Mouse (Mus musculus): ENCODE measurements at regions not wholly inside any gene's neighbourhood (a gene's known extent, or its start where the extent isn't known, plus 50 kb on each side); places are given as distances from the start of the nearest gene placed in this dataset.

DNA sequence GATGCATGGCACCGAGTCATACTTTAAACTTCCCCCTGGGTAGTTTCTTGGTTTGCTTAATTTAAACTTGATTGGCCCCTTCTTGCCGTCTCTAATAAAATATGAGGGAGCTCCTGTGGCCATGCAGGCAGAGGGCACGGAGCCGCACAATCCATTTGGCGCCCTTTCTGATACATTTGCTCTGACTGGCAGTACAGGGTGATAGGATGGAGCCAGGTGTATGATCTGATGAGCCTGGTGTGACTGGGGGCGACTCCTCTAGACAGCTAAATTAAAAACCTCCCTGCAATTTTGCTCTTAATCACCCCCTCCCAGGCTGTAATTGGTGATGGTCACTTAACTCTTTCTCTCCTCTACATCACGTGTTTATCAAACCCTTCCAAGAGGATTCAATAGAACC lies 190.4 kb downstream of the Nr2f2 start:
- no peaks in the 10 kb centered on the region for H3K36me3 ChIP-seq (replicated peaks in 1 of 2; ENCODE audit: control insufficient read depth in 1 of 2, insufficient read depth in 1 of 2, low read length in 1 of 2)
- H3K79me2 ChIP-seq (replicated peaks; ENCODE audit: control insufficient read depth, extremely low read depth, insufficient read depth, poor library complexity, severe bottlenecking) = no peaks in the 10 kb centered on the region
- no peak overlapping the region for H3K27ac ChIP-seq (ENCODE audit: insufficient read depth, low read depth)
- H3K9ac ChIP-seq (ENCODE audit: insufficient read depth, low read depth) = no peak overlapping the region
- H3K9me3 ChIP-seq (replicated peaks; ENCODE audit: low read length) = peaks cover 49% of the 10 kb centered on the region
- in situ Hi-C loops (cut with MboI; ENCODE audit: low pct_ligation_motif_present, low pct_unique_long_range_greater_than_20kb, low sequenced_read_pairs) (no loop called here), dilution Hi-C loops (cut with MboI; ENCODE audit: extremely low pct_ligation_motif_present, extremely low pct_unique_long_range_greater_than_20kb, low sequenced_read_pairs) (no loop called here)
- H3K4me2 ChIP-seq (ENCODE audit: insufficient read depth, low read depth, poor library complexity, severe bottlenecking) = no peak overlapping the region
- no peaks in the 10 kb centered on the region for H3K4me1 ChIP-seq (ENCODE audit: control insufficient read depth in 1 of 2, insufficient read depth in 2 of 2)
- no peaks in the 10 kb centered on the region for H3K27me3 ChIP-seq (replicated peaks)
- TF ChIP-seq MYC (IDR thresholded peaks at IDR 0.05; ENCODE audit: low read depth, low read length) (no peak), USF2 (conservative IDR thresholded peaks at IDR 0.05; ENCODE audit: low read depth, low read length) (no peak), ELF1 (IDR thresholded peaks at IDR 0.05; ENCODE audit: low read depth, low read length) (no peak), SMC3 (IDR thresholded peaks at IDR 0.05; ENCODE audit: low read depth, low read length) (no peak), GABPA (IDR thresholded peaks at IDR 0.05; ENCODE audit: insufficient replicate concordance, low read depth, low read length) (no peak)
- H3K4me3 ChIP-seq (replicated peaks in 1 of 3; ENCODE audit: low read depth in 2 of 3, low read length in 2 of 3, poor library complexity in 1 of 3) = no peak overlapping the region
- no peak for DNase-seq (ENCODE audit: extremely low read depth)

DNA sequence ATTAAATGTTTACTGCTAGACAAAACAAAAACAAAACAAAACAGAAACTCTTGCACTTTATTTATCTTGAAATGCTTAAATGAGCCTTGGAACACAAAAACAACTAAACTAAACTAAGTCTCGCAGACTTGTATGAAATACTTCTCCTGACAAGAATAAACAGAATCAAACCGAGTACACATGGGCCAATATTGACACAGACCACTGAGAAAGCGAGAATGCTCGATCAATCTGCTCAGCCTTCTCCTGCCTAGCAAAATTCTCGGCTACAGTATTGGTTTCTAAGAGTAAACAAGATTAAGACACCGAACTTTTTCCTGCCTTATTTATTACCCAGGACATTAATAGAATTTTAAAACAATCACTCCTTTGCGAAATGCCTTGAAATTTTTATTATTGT lies 194.1 kb downstream of the Nr2f2 start:
- no peaks in the 10 kb centered on the region for H3K27me3 ChIP-seq (replicated peaks)
- TF ChIP-seq POLR2AphosphoS2 (IDR thresholded peaks at IDR 0.05; ENCODE audit: low read depth, low read length) (no peak), ELF1 (IDR thresholded peaks at IDR 0.05; ENCODE audit: low read depth, low read length) (no peak), MEF2A (IDR thresholded peaks at IDR 0.05; ENCODE audit: borderline replicate concordance, low read depth, low read length) (no peak), SIN3A (IDR thresholded peaks at IDR 0.05; ENCODE audit: low read length) (no peak), POLR2A (IDR thresholded peaks at IDR 0.05; ENCODE audit: low read depth, low read length) (no peak), GABPA (IDR thresholded peaks at IDR 0.05; ENCODE audit: insufficient replicate concordance, low read depth, low read length) (no peak), MAFK (IDR thresholded peaks at IDR 0.05; ENCODE audit: insufficient replicate concordance, low read length) (no peak), ZMIZ1 (IDR thresholded peaks at IDR 0.05; ENCODE audit: low read depth, low read length) (no peak), BHLHE40 (IDR thresholded peaks at IDR 0.05; ENCODE audit: low read depth, low read length) (no peak), KAT2A (IDR thresholded peaks at IDR 0.05; ENCODE audit: insufficient replicate concordance, low read length) (no peak), ETS1 (conservative IDR thresholded peaks at IDR 0.05; ENCODE audit: low read depth, low read length) (no peak), RCOR1 (conservative IDR thresholded peaks at IDR 0.05; ENCODE audit: low read depth, low read length) (no peak), EP300 (IDR thresholded peaks at IDR 0.05; ENCODE audit: low read length) (no peak), SMC3 (IDR thresholded peaks at IDR 0.05; ENCODE audit: low read depth, low read length) (no peak), NRF1 (IDR thresholded peaks at IDR 0.05; ENCODE audit: low read depth, low read length) (no peak), CHD2 (IDR thresholded peaks at IDR 0.05; ENCODE audit: low read length) (no peak)
- no peaks in the 10 kb centered on the region for H3K36me3 ChIP-seq (replicated peaks in 1 of 2; ENCODE audit: control insufficient read depth in 1 of 2, insufficient read depth in 1 of 2, low read length in 1 of 2)
- H3K9ac ChIP-seq (ENCODE audit: insufficient read depth, low read depth) = no peak overlapping the region
- peaks cover 32% of the 10 kb centered on the region for H3K9me3 ChIP-seq (replicated peaks; ENCODE audit: low read length)
- no peaks in the 10 kb centered on the region for H3K4me1 ChIP-seq (ENCODE audit: control insufficient read depth in 1 of 2, insufficient read depth in 2 of 2)
- no peaks in the 10 kb centered on the region for H3K79me2 ChIP-seq (replicated peaks; ENCODE audit: control insufficient read depth, extremely low read depth, insufficient read depth, poor library complexity, severe bottlenecking)
- in situ Hi-C loops (cut with MboI; ENCODE audit: low pct_ligation_motif_present, low pct_unique_long_range_greater_than_20kb, low sequenced_read_pairs) = no loop called here
- no peak overlapping the region for H3K4me3 ChIP-seq (replicated peaks in 1 of 3; ENCODE audit: low read depth in 2 of 3, low read length in 2 of 3, poor library complexity in 1 of 3)
- H3K27ac ChIP-seq (ENCODE audit: insufficient read depth, low read depth) = no peak overlapping the region
- no peak overlapping the region for H3K4me2 ChIP-seq (ENCODE audit: insufficient read depth, low read depth, poor library complexity, severe bottlenecking)
- dilution Hi-C loops (cut with MboI; ENCODE audit: extremely low pct_ligation_motif_present, extremely low pct_unique_long_range_greater_than_20kb, low sequenced_read_pairs) = no loop called here
- DNase-seq (ENCODE audit: extremely low read depth) = no peak

All from CH12.LX (cell line).